Mouse (Mus musculus): ENCODE measurements at regions not wholly inside any gene's neighbourhood (a gene's known extent, or its start where the extent isn't known, plus 50 kb on each side); places are given as distances from the start of the nearest gene placed in this dataset.
"Not testable (repeated sequence)": the region's sequence is repeated elsewhere in the genome, so short reads cannot be mapped to it uniquely, and the experiment has no call there.

DNA sequence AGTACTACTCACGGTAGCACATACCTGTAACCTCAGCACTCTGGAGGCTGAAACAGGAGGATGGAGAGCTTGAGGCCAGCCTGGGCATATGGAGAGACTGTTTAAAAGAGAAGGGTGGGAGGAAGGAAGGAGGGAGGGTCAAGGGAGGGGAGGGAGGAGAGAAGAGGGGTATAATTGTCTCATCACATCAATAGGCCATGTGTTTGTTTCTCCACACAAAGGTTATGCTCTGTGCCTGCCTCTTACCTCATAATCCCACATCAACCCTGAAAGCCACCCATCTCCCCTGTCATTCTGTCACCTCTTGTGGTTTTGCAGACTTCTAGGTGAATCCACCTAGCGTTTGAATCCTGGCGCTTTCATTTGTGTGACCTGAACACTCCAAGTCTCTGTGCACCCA is 210.3 kb downstream of the Trim29 start:
- no peak for DNase-seq (ENCODE audit: low spot score)

GRCm38 (mm10) chr9:43524947-43525565 is 214.4 kb downstream of the Trim29 start:
- DNase-seq (ENCODE audit: low spot score) = no peak

GRCm38 (mm10) chr9:43532187-43532586 is 211.6 kb upstream of the Nectin1 start:
- DNase-seq (ENCODE audit: low spot score) = no peak

DNA sequence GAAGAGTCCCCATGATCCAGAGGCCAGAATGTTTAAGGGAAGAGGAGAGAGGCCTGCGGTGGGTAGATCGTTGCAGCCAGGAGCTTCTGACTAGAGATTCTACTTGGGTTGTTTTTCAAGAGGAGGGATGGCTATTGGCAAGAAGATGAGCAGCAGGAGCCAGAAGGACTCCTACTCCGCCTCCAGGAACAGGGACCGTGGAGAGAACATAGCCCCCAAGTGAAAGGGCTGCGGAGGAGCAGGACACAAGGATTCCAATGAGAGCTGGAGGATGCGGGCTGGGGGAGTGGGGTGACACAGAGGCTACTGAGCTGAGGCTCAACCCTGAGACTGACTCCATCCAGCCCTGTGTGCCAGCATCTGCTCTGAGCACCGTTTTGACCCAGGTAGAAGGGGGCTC is 207.8 kb upstream of the Nectin1 start:
- no peak for DNase-seq (ENCODE audit: low spot score)

DNA sequence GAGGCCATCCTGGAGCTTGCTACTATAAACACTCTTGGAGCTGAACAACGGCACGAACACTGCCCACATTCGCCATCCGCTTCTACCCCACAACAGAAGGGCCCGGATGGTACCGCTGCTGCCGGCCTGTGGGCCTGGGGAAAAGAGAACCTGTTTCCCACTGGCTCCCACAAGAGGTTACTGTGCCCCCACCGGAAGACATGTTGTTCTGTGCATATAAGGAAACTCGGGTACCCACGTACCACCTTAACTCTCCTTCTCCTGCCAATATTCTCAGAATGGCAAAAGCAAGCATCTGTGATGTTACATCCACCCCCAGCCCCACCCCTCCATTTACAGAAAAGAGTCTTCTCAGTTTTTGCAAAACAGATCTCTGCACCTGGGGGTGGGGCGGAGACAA is 206.7 kb upstream of the Nectin1 start:
- no peak for DNase-seq (ENCODE audit: low spot score)

GRCm38 (mm10) chr9:43540131-43540530 is 203.7 kb upstream of the Nectin1 start:
- DNase-seq (ENCODE audit: low spot score) = no peak

DNA sequence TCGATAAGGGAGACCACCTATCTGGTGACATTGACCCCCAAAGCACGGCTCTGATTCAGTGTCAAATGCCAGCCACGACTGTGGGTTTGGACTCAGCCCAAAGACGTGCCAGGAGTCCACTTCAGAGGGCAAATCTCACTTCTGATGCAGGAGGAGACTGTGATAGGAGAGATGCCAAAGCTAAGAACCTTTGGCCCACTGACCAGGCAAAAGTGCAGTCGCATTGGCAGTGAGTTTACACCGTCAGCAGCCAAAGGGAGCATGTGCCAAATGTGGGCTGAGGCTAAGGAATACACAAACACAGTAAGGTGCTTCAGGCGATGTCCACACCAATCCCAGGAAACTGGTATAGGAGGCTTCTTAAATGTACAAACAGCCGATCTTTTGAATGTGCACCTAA is 202.6 kb upstream of the Nectin1 start:
- DNase-seq (ENCODE audit: low spot score) = no peak

DNA sequence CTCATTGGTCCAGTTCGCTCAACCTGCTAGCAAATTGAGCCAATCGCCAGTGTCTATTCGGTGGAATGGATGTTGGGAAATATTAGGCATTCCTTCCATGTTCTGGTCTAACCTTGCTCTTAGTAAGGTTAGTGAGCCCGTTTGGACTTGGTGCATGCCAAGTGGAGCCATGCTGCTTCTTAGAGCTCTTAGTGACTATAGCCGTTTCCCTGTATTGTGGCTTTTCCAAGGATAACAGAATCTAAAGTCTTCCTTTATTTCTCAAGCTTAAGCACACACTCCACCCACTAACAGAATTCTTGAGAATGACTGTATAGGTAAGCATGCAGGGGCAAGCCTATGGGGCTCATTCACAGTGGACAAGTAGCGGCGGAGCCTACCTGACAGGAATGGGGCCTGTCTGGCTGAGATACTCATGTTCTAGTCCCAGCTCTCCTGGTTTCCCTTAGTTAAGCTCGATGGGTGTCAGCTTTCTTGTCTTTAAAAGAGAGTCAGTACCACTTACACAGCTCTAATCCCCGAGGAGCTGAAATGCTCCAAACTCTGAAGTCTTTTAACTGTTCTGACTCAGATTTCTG is 201.6 kb upstream of the Nectin1 start:
- no peak for DNase-seq (ENCODE audit: low spot score)

- DNase-seq (ENCODE audit: low spot score) = peak; percentile 20
Measured at GRCm38 (mm10) chr9:43545081-43545565, 198.7 kb upstream of the Nectin1 start.

DNA sequence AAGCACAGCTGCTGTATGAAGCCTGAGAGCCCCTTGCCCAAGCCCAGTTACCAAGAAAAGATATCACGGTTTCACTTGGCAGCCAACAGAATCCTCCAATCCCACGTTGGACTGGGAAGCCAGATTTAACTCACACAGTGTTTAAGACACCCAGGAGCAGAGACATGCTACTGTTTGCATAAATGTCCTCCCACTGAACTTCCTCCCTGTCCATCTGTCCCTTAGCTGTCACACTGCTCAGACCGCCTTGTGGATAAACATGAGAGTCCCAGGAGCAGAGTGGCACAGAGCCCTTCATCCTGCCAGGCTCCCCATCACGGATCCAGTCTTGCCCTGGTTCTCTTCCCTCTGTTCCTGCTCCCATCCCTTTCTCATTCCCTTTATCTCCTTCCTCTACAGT is 194.9 kb upstream of the Nectin1 start:
- no peak for DNase-seq (ENCODE audit: low spot score)

- DNase-seq (ENCODE audit: low spot score) = no peak
Measured at GRCm38 (mm10) chr9:43549293-43549692, 194.5 kb upstream of the Nectin1 start.

- DNase-seq (ENCODE audit: low spot score) = not testable (repeated sequence)
Measured at GRCm38 (mm10) chr9:43552758-43553157, 191.0 kb upstream of the Nectin1 start.

DNA sequence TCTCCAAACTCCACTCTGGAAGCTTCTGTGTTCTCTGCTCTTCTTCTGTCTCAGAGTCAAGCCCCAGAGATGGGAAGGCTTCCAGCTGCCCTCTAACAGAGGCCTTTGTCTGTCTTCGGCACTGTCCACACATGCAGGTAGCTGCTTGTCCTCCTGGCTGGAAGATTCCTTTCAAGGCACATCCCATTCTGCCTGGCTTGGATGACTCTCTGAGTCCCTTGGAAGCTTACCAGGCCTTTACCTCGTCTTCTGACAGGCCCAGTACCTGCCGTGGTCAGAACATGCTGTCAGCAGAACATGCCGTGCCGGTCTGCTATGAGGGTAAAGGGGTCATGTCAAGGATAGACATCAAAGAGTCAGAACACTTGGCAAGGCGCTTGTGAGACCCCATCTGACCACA is 181.8 kb upstream of the Nectin1 start:
- no peak for DNase-seq (ENCODE audit: low spot score)

DNA sequence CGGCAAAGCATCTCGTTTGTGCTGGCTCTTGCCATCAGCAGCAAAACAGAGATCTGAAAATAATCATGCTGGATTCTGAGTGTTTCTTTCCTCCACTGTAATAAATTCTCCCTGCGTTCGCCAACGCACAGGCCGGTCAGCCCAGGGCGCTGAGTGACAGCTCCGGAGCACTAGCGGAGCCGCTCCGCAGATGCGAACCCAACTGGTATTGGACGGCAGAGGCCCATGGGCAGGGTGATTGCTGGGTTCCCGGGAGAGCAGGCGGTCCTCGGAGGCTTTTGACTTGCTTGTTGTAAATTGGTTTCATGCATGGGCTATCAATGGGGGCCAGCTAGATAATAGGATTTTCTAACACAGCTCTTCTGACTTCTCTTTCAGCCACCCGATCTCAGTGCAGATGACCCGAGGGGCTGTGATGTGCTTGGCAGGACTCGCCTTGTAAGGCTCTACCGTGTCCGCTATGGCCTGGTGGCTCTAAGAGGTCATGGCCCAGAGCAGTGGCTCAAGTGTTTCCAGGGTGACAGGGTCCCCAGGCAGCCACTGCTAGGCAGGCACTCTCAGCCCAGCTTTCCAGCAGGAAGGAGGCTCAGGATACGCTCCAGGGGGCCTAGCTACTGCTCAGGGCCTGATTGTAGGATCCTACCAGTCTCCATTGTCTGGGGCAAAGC is 179.4 kb upstream of the Nectin1 start:
- no peak for DNase-seq (ENCODE audit: low spot score)

DNA sequence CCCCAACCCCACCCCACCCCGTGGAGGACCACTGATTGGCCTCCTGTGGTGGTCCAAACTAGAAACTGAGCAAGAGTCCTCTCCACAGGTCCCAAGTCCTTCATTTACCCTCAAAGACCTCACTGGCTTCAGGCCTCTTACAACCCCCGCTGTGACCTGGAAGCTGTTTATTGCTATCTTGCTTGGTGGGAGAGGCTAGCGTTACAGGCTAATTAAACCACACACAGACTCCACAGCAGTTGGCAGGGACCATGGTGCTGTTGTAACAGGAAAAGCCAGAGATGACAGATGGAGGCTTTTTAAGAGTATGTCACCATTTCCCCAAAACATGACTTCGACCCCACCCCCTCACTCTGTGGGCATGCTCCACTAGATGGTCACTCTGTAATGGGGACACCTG is 174.9 kb upstream of the Nectin1 start:
- DNase-seq (ENCODE audit: low spot score) = no peak

GRCm38 (mm10) chr9:43571086-43571485 is 172.7 kb upstream of the Nectin1 start:
- no peak for DNase-seq (ENCODE audit: low spot score)

DNA sequence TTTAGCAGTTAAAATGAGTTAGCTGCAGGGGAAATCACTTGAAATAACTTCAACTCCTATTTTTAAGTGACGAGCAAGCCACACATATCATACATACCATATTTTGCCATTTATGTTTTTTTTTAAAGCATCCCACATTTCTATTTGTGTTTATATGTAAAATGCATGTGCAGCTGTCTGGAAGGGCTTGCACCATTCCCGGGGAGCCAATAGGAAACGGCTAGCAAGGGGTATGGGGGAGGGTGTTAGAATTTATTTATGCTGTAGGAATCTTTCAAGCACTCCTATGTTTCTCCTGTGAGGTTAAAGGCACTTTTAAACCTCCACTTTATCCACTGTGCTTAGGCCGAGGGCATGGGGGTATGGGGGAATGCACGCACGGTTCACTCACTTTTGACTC is 168.1 kb upstream of the Nectin1 start:
- no peak for DNase-seq (ENCODE audit: low spot score)

DNA sequence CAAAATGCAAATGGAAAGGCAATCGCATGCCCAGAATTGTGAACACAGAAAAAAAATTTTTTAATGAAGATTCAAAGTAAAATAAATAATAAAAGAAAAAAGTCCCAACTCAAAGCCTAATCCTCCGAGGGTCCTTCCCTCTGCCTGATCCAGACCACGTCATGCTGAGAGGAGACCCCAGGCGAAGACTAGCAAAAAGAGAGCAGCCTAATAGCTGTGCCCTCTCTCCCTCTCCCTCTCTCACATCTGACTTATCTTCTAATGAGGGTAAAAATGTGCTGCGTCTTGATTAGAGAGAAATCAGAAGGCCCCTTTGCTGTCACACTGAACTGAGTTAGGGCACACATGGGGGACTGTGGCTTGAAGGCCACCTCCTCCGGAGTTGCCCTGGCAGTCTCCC is 163.1 kb upstream of the Nectin1 start:
- no peak for DNase-seq (ENCODE audit: low spot score)

DNA sequence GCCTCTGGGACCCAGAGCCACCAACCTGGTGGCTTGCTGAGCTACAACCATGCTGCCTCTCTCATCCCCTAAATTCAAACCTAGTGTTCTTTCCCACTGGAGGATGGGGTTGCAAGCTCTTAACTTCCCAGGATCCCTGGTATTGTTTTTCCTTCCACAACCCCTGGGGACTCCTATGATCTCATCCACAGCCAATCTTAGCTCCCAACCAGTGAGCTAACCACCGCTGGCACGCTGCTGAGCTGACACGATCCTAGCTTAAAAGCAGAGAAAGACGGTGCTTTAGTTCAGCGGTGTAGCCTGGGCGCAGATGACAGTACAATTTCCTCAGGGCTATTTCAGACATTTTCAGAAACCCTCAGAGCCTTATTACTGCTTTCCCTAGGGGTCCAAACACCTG is 158.2 kb upstream of the Nectin1 start:
- DNase-seq (ENCODE audit: low spot score) = no peak

GRCm38 (mm10) chr9:43593236-43593635 is 150.5 kb upstream of the Nectin1 start:
- DNase-seq (ENCODE audit: low spot score) = no peak

DNA sequence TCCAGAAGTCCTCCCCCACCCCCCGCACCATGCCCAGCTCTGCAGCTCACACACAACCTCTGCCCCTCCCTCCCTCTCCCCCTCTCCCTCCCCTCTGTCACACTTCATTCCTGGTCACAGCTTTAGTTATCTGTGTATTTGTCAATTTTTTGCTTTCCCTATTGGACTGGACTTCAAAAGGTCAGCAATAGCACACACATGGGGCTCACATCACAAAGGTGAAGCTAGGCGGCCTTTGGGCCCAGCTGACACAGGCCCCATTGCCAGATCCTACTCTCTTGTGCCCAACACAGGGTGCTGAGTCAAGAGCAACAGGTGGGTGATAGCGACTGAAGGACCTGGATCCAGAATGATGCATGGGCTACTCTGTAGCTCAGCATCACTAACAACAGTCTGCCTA is 149.0 kb upstream of the Nectin1 start:
- no peak for DNase-seq (ENCODE audit: low spot score)

DNA sequence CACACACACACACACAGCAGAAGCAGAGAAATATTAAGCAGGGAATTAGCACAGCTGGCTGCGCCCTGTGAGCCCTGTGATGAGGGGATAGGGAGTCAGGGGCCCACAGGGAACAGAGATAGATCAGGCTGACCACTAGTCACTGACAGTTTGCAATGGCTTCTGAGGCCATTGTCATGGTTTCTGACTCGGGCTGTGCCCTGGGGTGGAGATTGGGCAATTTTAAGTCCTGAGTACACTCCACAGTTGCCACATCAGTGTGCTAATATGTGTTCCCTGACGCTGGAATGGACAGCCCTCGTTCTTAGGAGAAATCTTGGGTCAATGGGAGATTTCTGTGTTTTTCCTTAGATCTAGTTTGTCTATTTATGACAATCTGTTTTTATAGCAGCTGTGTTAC is 148.3 kb upstream of the Nectin1 start:
- DNase-seq (ENCODE audit: low spot score) = no peak

DNA sequence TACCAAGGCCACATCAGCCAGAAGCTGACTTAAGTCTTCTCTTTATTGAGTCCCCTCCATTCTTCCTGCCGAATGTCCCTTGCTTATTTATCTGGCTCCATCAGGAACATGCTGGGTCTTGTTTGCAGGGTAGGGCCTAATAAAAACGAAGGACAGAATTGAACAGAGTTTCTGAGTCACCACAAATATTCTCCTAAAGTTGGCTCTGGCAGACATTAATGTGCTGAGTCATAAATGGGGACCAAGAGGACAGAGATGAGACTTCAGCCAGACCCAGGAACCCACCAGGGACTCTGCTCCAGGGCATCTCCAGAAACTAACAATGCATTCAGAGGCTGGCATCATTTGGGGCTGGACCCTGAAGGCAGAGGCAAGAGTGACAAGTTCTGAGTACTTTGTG is 143.4 kb upstream of the Nectin1 start:
- DNase-seq (ENCODE audit: low spot score) = no peak

GRCm38 (mm10) chr9:43617632-43618031 is 126.2 kb upstream of the Nectin1 start:
- no peak for DNase-seq (ENCODE audit: low spot score)
